Mouse (Mus musculus) heart, embryonic 13.5 days (tissue): ENCODE results near the gene Lims1. TPM values are rescaled to one million over a fixed set of nuclear protein-coding genes. Genes with fewer than 3 reads are reported as not detected.

ENCODE experiments used
- ATAC-seq: fragments of 200-750 bp; cut with Nextera tagmentation; 2 replicates; pipeline ENCODE4 v1.8.0; 2017; ENCODE audit warnings: moderate TSS enrichment; ENCODE audit not compliant: insufficient number of reproducible peaks, low FRiP score, low TSS enrichment; ENCODE audit errors: extremely low read depth
- H3K27ac ChIP-seq: fragments of 300-500 bp; sonication (generic); replicated peaks from 2 replicates; pipeline ENCODE4 v1.5.1; 2015; ENCODE audit warnings: moderate library complexity, mild to moderate bottlenecking, inconsistent platforms
- H3K27me3 ChIP-seq: fragments of 300-500 bp; sonication (generic); replicated peaks from 2 replicates; pipeline ENCODE4 v1.6.1; 2015; ENCODE audit warnings: mild to moderate bottlenecking, inconsistent platforms
- H3K36me3 ChIP-seq: fragments of 300-500 bp; sonication (generic); 2 replicates; pipeline ENCODE4 v1.6.1; 2015; ENCODE audit warnings: mild to moderate bottlenecking, inconsistent platforms
- H3K4me1 ChIP-seq: fragments of 300-500 bp; sonication (generic); 2 replicates; pipeline ENCODE4 v1.6.1; 2015; ENCODE audit warnings: inconsistent platforms
- H3K4me2 ChIP-seq: fragments of 300-500 bp; sonication (generic); 2 replicates; pipeline ENCODE4 v1.6.1; 2015; ENCODE audit warnings: inconsistent platforms, mild to moderate bottlenecking, moderate library complexity
- H3K4me3 ChIP-seq: fragments of 300-500 bp; sonication (generic); 2 replicates; pipeline ENCODE4 v1.5.1; 2015; ENCODE audit warnings: moderate library complexity, mild to moderate bottlenecking, inconsistent platforms
- H3K9ac ChIP-seq: fragments of 300-500 bp; sonication (generic); 2 replicates; pipeline ENCODE4 v1.6.1; 2015; ENCODE audit warnings: inconsistent platforms, mild to moderate bottlenecking, moderate library complexity
- H3K9me3 ChIP-seq: fragments of 300-500 bp; sonication (generic); 2 replicates; pipeline ENCODE4 v1.6.1; 2016; ENCODE audit warnings: inconsistent platforms
- WGBS: fragments of 180-500 bp; shearing (Covaris S2); methylation state at CpG from one replicate; pipeline ENCODE4 v1.1.7; 2015; ENCODE audit warnings: mixed read lengths; 5-methylcytosine and 5-hydroxymethylcytosine counted together
- polyA plus RNA-seq: library from polyadenylated mRNA; unstranded; fragments of >200 nt; fragmentation: Nextera tagmentation; extraction: Ambion mirVana; gene quantifications from 2 replicates; pipeline ENCODE4 v1.2.1, GENCODE M21; 2015

Gene Lims1
- polyA plus RNA-seq, 1 experiment from 2014 or later = 160 TPM

- no peak overlapping the region for H3K4me3 ChIP-seq
- WGBS = 44% methylated on average over 2 of the region's 2 CpGs
Measured at GRCm38 (mm10) chr10:58383761-58384160, 60.5 kb downstream of the Lims1 start.

DNA sequence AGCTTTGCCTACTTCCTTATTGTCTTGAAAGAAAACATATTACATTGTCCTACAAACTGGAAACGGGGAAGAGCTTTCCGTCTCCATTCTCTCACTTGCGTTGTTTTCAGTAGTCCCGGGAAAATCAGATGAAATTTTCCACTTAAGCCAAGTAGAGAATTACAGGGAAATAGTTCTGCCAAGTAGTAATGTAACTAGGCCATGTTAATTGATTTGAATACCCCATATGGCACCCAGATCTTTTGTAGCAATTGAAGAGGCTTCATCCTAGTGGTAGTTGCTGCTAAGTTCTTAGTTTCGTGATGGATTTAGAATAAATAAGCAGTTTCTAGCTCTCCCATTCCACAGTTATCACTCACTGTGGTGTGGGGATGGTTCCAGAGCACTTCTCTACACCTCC, 62.4 kb downstream of the Lims1 start:
- Histone ChIP-seq H3K4me1 (peaks cover 69% of the 10 kb centered on the region), H3K9me3 (no peaks in the 10 kb centered on the region), H3K9ac (no peak overlapping the region), H3K4me3 (no peak overlapping the region), H3K36me3 (no peaks in the 10 kb centered on the region), H3K4me2 (no peak overlapping the region), H3K27me3 (no peaks in the 10 kb centered on the region), H3K27ac (no peak overlapping the region)
- 79% methylated on average over 5 of the region's 5 CpGs for WGBS
- ATAC-seq = no peak

More at GRCm38 (mm10) chr10:58383761-58384160, 60.5 kb downstream of the Lims1 start:
- peak overlapping the region; percentile 52 for H3K4me2 ChIP-seq
- no peak for ATAC-seq
- 0 out of 2 replicates have a peak, but pooled peaks cover 3% of the 10 kb centered on the region for H3K36me3 ChIP-seq
- H3K9me3 ChIP-seq = no peaks in the 10 kb centered on the region
- H3K4me1 ChIP-seq = peaks cover 71% of the 10 kb centered on the region
- no peaks in the 10 kb centered on the region for H3K27me3 ChIP-seq
- peak overlapping the region; percentile 69 for H3K9ac ChIP-seq
- H3K27ac ChIP-seq = peak overlapping the region; percentile 94

GRCm38 (mm10) chr10:58386997-58387396, 63.7 kb downstream of the Lims1 start:
- H3K27ac ChIP-seq = no peak overlapping the region
- H3K36me3 ChIP-seq = no peaks in the 10 kb centered on the region
- no peak overlapping the region for H3K9ac ChIP-seq
- H3K4me3 ChIP-seq = no peak overlapping the region
- H3K9me3 ChIP-seq = no peaks in the 10 kb centered on the region
- no peaks in the 10 kb centered on the region for H3K27me3 ChIP-seq
- peaks cover 66% of the 10 kb centered on the region for H3K4me1 ChIP-seq
- WGBS = 84% methylated on average over 3 of the region's 3 CpGs
- no peak overlapping the region for H3K4me2 ChIP-seq
- no peak for ATAC-seq

DNA sequence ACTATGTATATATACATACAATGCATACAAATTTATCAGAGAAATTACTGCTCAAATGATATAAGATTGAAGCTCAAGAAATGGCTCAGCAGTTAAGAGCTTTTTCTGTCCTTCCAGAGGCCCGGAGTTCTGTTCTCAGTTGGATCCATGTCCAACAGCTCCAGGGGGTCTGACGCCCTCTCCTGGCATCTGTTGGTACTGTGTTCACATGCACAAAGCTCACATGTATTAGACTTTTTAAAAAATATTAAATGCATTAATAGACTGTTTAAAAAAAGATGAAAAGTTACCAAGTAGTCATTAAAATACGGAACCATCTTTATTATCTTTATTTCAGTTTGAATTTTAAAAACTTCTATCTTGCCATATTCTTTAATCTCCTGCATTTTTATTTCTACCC, 65.4 kb downstream of the Lims1 start:
- Histone ChIP-seq H3K27me3 (no peaks in the 10 kb centered on the region), H3K4me3 (no peak overlapping the region), H3K27ac (no peak overlapping the region), H3K9me3 (no peaks in the 10 kb centered on the region), H3K9ac (no peak overlapping the region), H3K4me2 (no peak overlapping the region), H3K4me1 (peaks cover 66% of the 10 kb centered on the region), H3K36me3 (no peaks in the 10 kb centered on the region)
- WGBS = 83% methylated on average over 3 of the region's 3 CpGs
- no peak for ATAC-seq

- H3K36me3 ChIP-seq = no peaks in the 10 kb centered on the region
- no peak overlapping the region for H3K4me2 ChIP-seq
- no peak overlapping the region for H3K9ac ChIP-seq
- peaks cover 66% of the 10 kb centered on the region for H3K4me1 ChIP-seq
- WGBS = 57% methylated on average over 3 of the region's 3 CpGs
- no peaks in the 10 kb centered on the region for H3K9me3 ChIP-seq
- H3K4me3 ChIP-seq = no peak overlapping the region
- H3K27ac ChIP-seq = no peak overlapping the region
- no peak for ATAC-seq
- no peaks in the 10 kb centered on the region for H3K27me3 ChIP-seq
Measured at GRCm38 (mm10) chr10:58389151-58389550, 65.9 kb downstream of the Lims1 start.

DNA sequence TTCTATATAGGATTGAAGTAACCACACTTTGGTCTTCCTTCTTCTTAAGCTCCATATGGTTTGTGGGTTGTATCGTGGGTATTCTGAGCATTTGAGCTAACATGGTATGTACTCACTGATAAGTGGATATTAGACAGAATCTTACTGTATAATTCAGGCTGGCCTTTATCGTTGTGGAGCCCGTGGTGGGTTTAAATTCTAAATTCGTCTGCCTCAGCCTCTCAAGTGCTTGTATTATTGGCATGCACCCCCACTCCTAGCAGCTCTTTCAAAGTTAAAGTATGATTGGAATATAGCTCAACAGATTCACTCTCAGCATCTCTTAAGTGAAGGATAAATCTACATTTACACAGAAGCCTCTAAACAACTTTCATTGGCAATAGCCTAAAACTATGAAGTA, 69.2 kb downstream of the Lims1 start:
- H3K4me1 ChIP-seq = peaks cover 69% of the 10 kb centered on the region

DNA sequence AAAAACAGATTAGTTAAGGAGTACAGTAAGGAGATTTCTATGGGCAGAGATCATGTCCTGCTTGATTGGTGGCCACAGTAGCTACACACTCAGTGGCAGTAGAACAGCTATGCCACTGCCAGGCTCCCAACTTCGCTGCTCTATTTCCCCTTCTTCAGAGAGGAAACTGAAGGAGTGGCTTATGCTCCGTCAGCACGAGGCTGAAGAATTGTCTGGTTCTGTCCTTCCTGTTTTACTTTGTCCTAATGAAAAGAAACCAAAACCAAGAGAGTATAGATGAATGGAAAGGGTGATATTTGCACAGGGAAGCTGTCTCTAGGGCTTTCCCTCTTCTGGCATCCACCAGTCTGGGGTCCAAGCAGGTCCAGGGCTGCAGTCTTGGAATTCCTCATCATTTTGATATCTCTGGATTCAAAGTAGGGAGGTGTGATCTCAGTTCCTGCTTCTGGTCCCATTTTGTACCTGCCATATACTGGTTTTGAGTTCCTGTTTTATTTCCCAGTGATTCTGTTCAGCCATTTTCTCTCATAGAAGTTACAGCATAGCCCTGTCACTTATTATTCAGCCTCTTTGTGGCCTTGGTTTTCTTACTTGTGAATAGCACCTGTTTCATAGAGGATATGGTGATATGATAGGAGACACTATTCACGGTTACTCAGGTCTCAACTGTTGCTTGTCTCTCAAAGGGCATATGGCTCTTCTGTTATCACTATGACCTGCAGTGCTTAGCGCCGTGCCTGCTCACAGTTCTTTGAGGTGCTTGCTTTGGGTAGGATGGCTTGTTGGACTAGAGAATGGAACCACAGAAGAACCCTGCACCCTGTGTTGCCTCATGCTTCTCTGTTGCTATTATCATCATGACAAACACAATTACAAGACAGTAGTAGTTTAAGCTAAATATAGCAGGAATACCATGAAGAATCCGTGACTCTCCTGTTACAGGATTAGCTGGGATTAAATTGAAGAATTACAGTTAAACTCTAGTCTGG, 70.1 kb downstream of the Lims1 start:
- H3K27ac ChIP-seq = peak overlapping the region; percentile 94
- H3K9ac ChIP-seq = peak overlapping the region; percentile 25
- peak overlapping the region; percentile 53; the same call in 1 of the 2 replicates for H3K4me3 ChIP-seq
- no peaks in the 10 kb centered on the region for H3K36me3 ChIP-seq
- no peaks in the 10 kb centered on the region for H3K9me3 ChIP-seq
- no peaks in the 10 kb centered on the region for H3K27me3 ChIP-seq
- H3K4me2 ChIP-seq = peak overlapping the region; percentile 66
- 29% methylated on average over 7 of the region's 7 CpGs for WGBS
- H3K4me1 ChIP-seq = peaks cover 71% of the 10 kb centered on the region
- no peak for ATAC-seq

More for the DNA sequence above, 69.2 kb downstream of the Lims1 start:
- no peak for ATAC-seq
- Histone ChIP-seq H3K4me2 (peak overlapping the region; percentile 66), H3K9ac (peak overlapping the region; percentile 34; the same call in 1 of the 2 replicates), H3K9me3 (no peaks in the 10 kb centered on the region), H3K27ac (peak overlapping the region; percentile 94), H3K4me3 (no peak overlapping the region), H3K36me3 (no peaks in the 10 kb centered on the region), H3K27me3 (no peaks in the 10 kb centered on the region)
- WGBS = 24% methylated on average over 4 of the region's 4 CpGs

GRCm38 (mm10) chr10:58394170-58394569, 70.9 kb downstream of the Lims1 start:
- Histone ChIP-seq H3K9me3 (no peaks in the 10 kb centered on the region), H3K9ac (peak overlapping the region; percentile 82), H3K27ac (peak overlapping the region; percentile 94), H3K36me3 (peaks cover 5% of the 10 kb centered on the region), H3K4me2 (peak overlapping the region; percentile 66), H3K27me3 (no peaks in the 10 kb centered on the region), H3K4me1 (peaks cover 70% of the 10 kb centered on the region), H3K4me3 (peak overlapping the region; percentile 53)
- WGBS = 22% methylated on average over 10 of the region's 10 CpGs
- ATAC-seq = peak; percentile 79

DNA sequence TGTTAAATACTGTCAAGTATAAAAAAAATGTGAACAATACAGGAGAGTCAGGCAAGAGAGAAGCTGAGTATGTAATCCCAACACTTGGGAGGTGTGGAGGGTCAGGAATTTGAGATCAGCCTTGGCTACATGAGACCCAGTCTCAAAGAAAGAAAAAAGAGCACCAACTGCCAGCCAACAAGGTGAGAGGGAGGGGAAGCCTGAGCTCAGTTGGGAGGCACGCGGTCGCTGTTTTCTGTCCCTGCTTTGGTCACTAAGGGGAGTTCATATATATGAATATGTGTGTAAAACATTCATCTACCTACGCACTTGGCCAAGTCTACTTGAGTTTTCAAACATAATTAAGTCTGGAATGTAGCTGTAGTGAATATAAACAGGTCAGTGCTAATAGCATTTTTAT, 72.0 kb downstream of the Lims1 start:
- peak overlapping the region; percentile 82 for H3K9ac ChIP-seq
- peak overlapping the region; percentile 66 for H3K4me2 ChIP-seq
- H3K4me3 ChIP-seq = peak overlapping the region; percentile 53
- H3K4me1 ChIP-seq = peaks cover 72% of the 10 kb centered on the region
- peaks cover 15% of the 10 kb centered on the region for H3K36me3 ChIP-seq
- 49% methylated on average over 4 of the region's 4 CpGs for WGBS
- no peaks in the 10 kb centered on the region for H3K9me3 ChIP-seq
- H3K27ac ChIP-seq = peak overlapping the region; percentile 94
- no peak for ATAC-seq
- no peaks in the 10 kb centered on the region for H3K27me3 ChIP-seq

GRCm38 (mm10) chr10:58395723-58396122, 72.5 kb downstream of the Lims1 start:
- ATAC-seq = no peak
- Histone ChIP-seq H3K9ac (peak overlapping the region; percentile 82), H3K36me3 (peaks cover 17% of the 10 kb centered on the region), H3K9me3 (no peaks in the 10 kb centered on the region), H3K27ac (peak overlapping the region; percentile 94), H3K4me3 (peak overlapping the region; percentile 53), H3K4me2 (peak overlapping the region; percentile 66), H3K4me1 (peaks cover 72% of the 10 kb centered on the region), H3K27me3 (no peaks in the 10 kb centered on the region)
- 48% methylated on average over 2 of the region's 2 CpGs for whole genome bisulfite sequencing

- H3K4me2 ChIP-seq = peak overlapping the region; percentile 66
- H3K4me3 ChIP-seq = peak overlapping the region; percentile 53
- no peak for ATAC-seq
- H3K4me1 ChIP-seq = peaks cover 75% of the 10 kb centered on the region
- peak overlapping the region; percentile 94 for H3K27ac ChIP-seq
- H3K27me3 ChIP-seq = no peaks in the 10 kb centered on the region
- WGBS = 28% methylated on average over 3 of the region's 3 CpGs
- peaks cover 26% of the 10 kb centered on the region for H3K36me3 ChIP-seq
- no peaks in the 10 kb centered on the region for H3K9me3 ChIP-seq
- H3K9ac ChIP-seq = peak overlapping the region; percentile 82
Measured at GRCm38 (mm10) chr10:58396600-58396999, 73.3 kb downstream of the Lims1 start.
